Mouse (Mus musculus) MEL (cell line): ENCODE measurements at regions not wholly inside any gene's neighbourhood (a gene's known extent, or its start where the extent isn't known, plus 50 kb on each side); places are given as distances from the start of the nearest gene placed in this dataset.
A peak's percentile ranks its signal among the peaks of the same experiment; 100 is the strongest.

Source experiments
- DNase-seq: peaks from one replicate; pipeline ENCODE4 v3.0.0; 2011; ENCODE audit warnings: low read depth, low spot score
- H3K27ac ChIP-seq: 2 replicates; pipeline ENCODE4 v1.5.1; 2012; ENCODE audit warnings: low read depth, mild to moderate bottlenecking, control low read depth, low read length, moderate library complexity; ENCODE audit not compliant: control insufficient read depth
- H3K27me3 ChIP-seq, 2 experiments: fragments of 150-350 bp in 1 of 2; sonication (generic) in 1 of 2; 2 replicates each; pipeline ENCODE4 v1.6.1; 2012; ENCODE audit warnings: low read length in 2 of 2, mild to moderate bottlenecking in 2 of 2, improper control_type of control experiment in 1 of 2, moderate library complexity in 1 of 2; ENCODE audit not compliant: insufficient read depth in 2 of 2, control insufficient read depth in 1 of 2
- H3K36me3 ChIP-seq, 2 experiments: 2 replicates each; pipeline ENCODE4 v1.6.1; 2012 to 2014; ENCODE audit warnings: low read length in 2 of 2, improper control_type of control experiment in 1 of 2, inconsistent platforms in 1 of 2, mild to moderate bottlenecking in 1 of 2; ENCODE audit not compliant: insufficient read depth in 2 of 2, control insufficient read depth in 1 of 2
- H3K4me1 ChIP-seq, 2 experiments: fragments of 150-350 bp in 1 of 2; sonication (generic) in 1 of 2; 2 replicates each; pipeline ENCODE4 v1.6.1; 2012; ENCODE audit warnings: low read length in 2 of 2, improper control_type of control experiment in 1 of 2, mild to moderate bottlenecking in 1 of 2; ENCODE audit not compliant: insufficient read depth in 2 of 2, control insufficient read depth in 1 of 2
- H3K4me3 ChIP-seq, 2 experiments: fragments of 150-350 bp in 1 of 2; sonication (generic) in 1 of 2; 2 replicates each; pipeline ENCODE4 v1.5.1; 2012; ENCODE audit warnings: low read depth in 2 of 2, low read length in 2 of 2, mild to moderate bottlenecking in 2 of 2, moderate library complexity in 2 of 2, control low read depth in 1 of 2, improper control_type of control experiment in 1 of 2; ENCODE audit not compliant: control insufficient read depth in 1 of 2, insufficient read depth in 1 of 2
- H3K79me2 ChIP-seq: 2 replicates; pipeline ENCODE4 v1.6.1; 2012; ENCODE audit warnings: mild to moderate bottlenecking, low read length, moderate library complexity; ENCODE audit not compliant: control insufficient read depth, poor library complexity, insufficient read depth
- H3K9ac ChIP-seq: 2 replicates; pipeline ENCODE4 v1.6.1; 2012; ENCODE audit warnings: low read depth, mild to moderate bottlenecking, control low read depth, low read length, moderate library complexity; ENCODE audit not compliant: control insufficient read depth, poor library complexity, severe bottlenecking
- H3K9me3 ChIP-seq: fragments of 150-350 bp; sonication (generic); replicated peaks from 2 replicates; pipeline ENCODE4 v1.6.1; 2012; ENCODE audit warnings: mild to moderate bottlenecking, low read length, improper control_type of control experiment, moderate library complexity; ENCODE audit not compliant: insufficient read depth
- BHLHE40 ChIP-seq: IDR thresholded peaks from 2 replicates; pipeline ENCODE4 v1.6.1; 2012; ENCODE audit warnings: low read depth, mild to moderate bottlenecking, inconsistent platforms, low read length, improper control_type of control experiment, borderline replicate concordance
- CHD1 ChIP-seq: IDR thresholded peaks from 2 replicates; pipeline ENCODE4 v1.6.1; 2012; ENCODE audit warnings: low read depth, mild to moderate bottlenecking, inconsistent platforms, low read length, improper control_type of control experiment
- EP300 ChIP-seq, 2 experiments: IDR thresholded peaks; 2 replicates each; pipeline ENCODE4 v1.6.1; 2011; ENCODE audit warnings: improper control_type of control experiment in 2 of 2, low read length in 2 of 2, low read depth in 1 of 2, mild to moderate bottlenecking in 1 of 2
- ETS1 ChIP-seq: IDR thresholded peaks from 2 replicates; pipeline ENCODE4 v1.6.1; 2012; ENCODE audit warnings: low read depth, mild to moderate bottlenecking, inconsistent platforms, low read length, improper control_type of control experiment, moderate library complexity
- GABPA ChIP-seq: IDR thresholded peaks from 2 replicates; pipeline ENCODE4 v1.6.1; 2012; ENCODE audit warnings: low read depth, mild to moderate bottlenecking, inconsistent platforms, low read length, improper control_type of control experiment, moderate library complexity
- GATA1 ChIP-seq: IDR thresholded peaks from 2 replicates; pipeline ENCODE4 v1.6.1; 2011; ENCODE audit warnings: low read depth, low read length, improper control_type of control experiment
- KAT2A ChIP-seq: conservative IDR thresholded peaks from 2 replicates; pipeline ENCODE4 v1.6.1; 2012; ENCODE audit warnings: low read depth, low read length, improper control_type of control experiment, inconsistent platforms
- MAZ ChIP-seq: IDR thresholded peaks from 2 replicates; pipeline ENCODE4 v1.6.1; 2012; ENCODE audit warnings: low read depth, mild to moderate bottlenecking, inconsistent platforms, low read length, improper control_type of control experiment
- MEF2A ChIP-seq: IDR thresholded peaks from 2 replicates; pipeline ENCODE4 v1.6.1; 2014; ENCODE audit warnings: low read depth, mild to moderate bottlenecking, inconsistent platforms, low read length, improper control_type of control experiment; ENCODE audit not compliant: poor library complexity, insufficient replicate concordance, severe bottlenecking; ENCODE audit errors: extremely low read depth
- MXI1 ChIP-seq: IDR thresholded peaks from 2 replicates; pipeline ENCODE4 v1.6.1; 2011; ENCODE audit warnings: mild to moderate bottlenecking, low read depth, low read length, improper control_type of control experiment
- MYC ChIP-seq: IDR thresholded peaks from 2 replicates; pipeline ENCODE4 v1.6.1; 2011; ENCODE audit warnings: low read depth, mild to moderate bottlenecking, low read length, improper control_type of control experiment, moderate library complexity
- NRF1 ChIP-seq: IDR thresholded peaks from 2 replicates; pipeline ENCODE4 v1.6.1; 2014; ENCODE audit warnings: low read depth, mild to moderate bottlenecking, inconsistent platforms, low read length, improper control_type of control experiment, moderate library complexity; ENCODE audit not compliant: poor library complexity, insufficient read depth, severe bottlenecking
- POLR2AphosphoS2 ChIP-seq: IDR thresholded peaks from 2 replicates; pipeline ENCODE4 v1.6.1; 2011; ENCODE audit warnings: low read length, improper control_type of control experiment
- POLR2AphosphoS5 ChIP-seq: IDR thresholded peaks from 2 replicates; pipeline ENCODE4 v1.6.1; 2012; ENCODE audit warnings: low read depth, borderline replicate concordance, mild to moderate bottlenecking, inconsistent platforms, low read length, moderate library complexity, mixed read lengths
- RCOR1 ChIP-seq: IDR thresholded peaks from 2 replicates; pipeline ENCODE4 v1.6.1; 2012; ENCODE audit warnings: low read depth, mild to moderate bottlenecking, inconsistent platforms, low read length, improper control_type of control experiment
- SIN3A ChIP-seq: IDR thresholded peaks from 2 replicates; pipeline ENCODE4 v1.6.1; 2012; ENCODE audit warnings: low read length, improper control_type of control experiment, inconsistent platforms
- TBP ChIP-seq: IDR thresholded peaks from 2 replicates; pipeline ENCODE4 v1.8.0; 2011; ENCODE audit warnings: low read depth, low read length, improper control_type of control experiment
- USF1 ChIP-seq: IDR thresholded peaks from 2 replicates; pipeline ENCODE4 v1.6.1; 2014; ENCODE audit warnings: low read depth, mild to moderate bottlenecking, inconsistent platforms, low read length, improper control_type of control experiment, moderate library complexity
- ZNF384 ChIP-seq: IDR thresholded peaks from 2 replicates; pipeline ENCODE4 v1.6.1; 2012; ENCODE audit warnings: low read depth, mild to moderate bottlenecking, inconsistent platforms, low read length, improper control_type of control experiment

DNA sequence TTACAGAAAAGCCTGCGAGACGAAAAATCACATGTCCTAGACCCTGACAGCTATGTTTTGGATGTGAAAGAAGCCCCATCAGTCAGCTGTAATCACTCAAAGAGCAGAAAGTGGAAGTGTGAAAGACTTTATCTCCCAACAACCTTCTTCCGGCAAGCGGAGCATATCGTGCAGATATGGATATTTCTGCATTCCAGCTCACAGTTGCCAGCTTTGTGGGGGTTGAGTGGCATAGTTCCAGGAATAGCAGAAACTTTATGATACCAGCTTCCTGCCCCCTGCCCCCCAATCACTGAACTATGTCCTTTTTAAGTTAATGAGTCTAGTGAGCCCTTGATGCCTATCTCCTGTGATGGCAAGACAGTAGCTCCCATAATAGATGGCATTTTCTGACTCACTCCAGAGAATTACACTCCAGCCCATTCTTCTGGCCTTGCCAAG, 72.9 kb upstream of the Spred1 start (continued):
- TF ChIP-seq EP300 (IDR thresholded peaks at IDR 0.05; ENCODE audit: low read depth in 1 of 2, low read length in 2 of 2) (peak; percentile 97), NRF1 (no peak), ZNF384 (no peak), USF1 (peak; percentile 67), CHD1 (no peak), MAZ (peak; percentile 73), RCOR1 (peak; percentile 97), POLR2AphosphoS5 (no peak), ETS1 (peak; percentile 99), MXI1 (peak; percentile 93), GATA1 (peak; percentile 98), MYC (peak; percentile 72), SIN3A (peak; percentile 96), POLR2AphosphoS2 (no peak), TBP (peak; percentile 20; the same call in 1 of the 2 replicates), BHLHE40 (peak; percentile 84)

DNA sequence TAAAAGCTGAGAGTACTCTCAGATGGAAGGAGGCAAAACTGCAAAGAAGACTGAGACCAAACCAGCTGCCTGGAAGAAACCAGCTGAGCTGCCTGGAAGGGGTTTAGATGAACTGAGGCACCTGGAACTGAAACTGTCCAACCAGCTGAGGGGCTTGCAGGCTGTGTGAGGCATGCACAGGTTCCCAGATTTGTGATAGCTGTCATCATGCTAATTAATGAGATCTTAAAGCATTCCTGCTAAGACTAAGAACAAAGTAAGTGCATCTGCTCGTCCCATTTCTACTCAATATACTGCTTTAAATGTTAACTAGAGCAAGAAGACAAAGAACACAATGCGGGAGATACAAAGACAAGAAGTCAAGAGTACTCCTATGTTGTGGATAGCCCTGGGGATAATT, 71.1 kb upstream of the Spred1 start:
- TF ChIP-seq MEF2A, result no peak
- TF ChIP-seq KAT2A, result no peak
- no peak for TF ChIP-seq GABPA
- no peak for TF ChIP-seq SIN3A

More for the DNA sequence above, 71.1 kb upstream of the Spred1 start:
- H3K36me3 ChIP-seq, result peaks cover 0 to 5% of the 10 kb centered on the region in 2 experiments; a peak in 2 of 4 replicates
- no peak overlapping the region for H3K27ac ChIP-seq
- H3K27me3 ChIP-seq, result no peaks in the 10 kb centered on the region; a peak in 1 of 4 replicates
- no peak for DNase-seq
- H3K4me1 ChIP-seq, result peaks cover 3 to 4% of the 10 kb centered on the region in 2 experiments
- H3K4me3 ChIP-seq, result no peak overlapping the region
- H3K9me3 ChIP-seq, result no peaks in the 10 kb centered on the region
- no peak overlapping the region for H3K9ac ChIP-seq
- H3K79me2 ChIP-seq, result no peaks in the 10 kb centered on the region
